In genomic region chr3:82800470-82800843, GRCm38 (mm10) we compare ENCODE assay signal across 23 mouse cellular contexts.
A peak's percentile ranks its signal among the peaks of the same experiment; 100 is the strongest.
DNase-seq lines count a peak whose midpoint lies in the region; ATAC-seq lines count a peak whose summit lies in the region.
"Had no signal": no experiment of that assay in that cellular context is flagged by ENCODE, and none has a peak within 500 bp of the region (broad histone marks: within the 10 kb centered on the region; RNA-seq: fewer than 3 reads in every experiment).

No protein-coding gene starts in this region.

- no peak for DNase-seq in frontal cortex, postnatal 10 days (ENCODE audit: low spot score in 2 of 2)
- peak; percentile 47 for DNase-seq in 416B (ENCODE audit: low read depth)
- DNase-seq in embryo, embryonic 11 days: no peak
- DNase-seq: adrenal gland, adult 2 months; adrenal gland, postnatal 14 days; gastrocnemius, postnatal 36 days; heart, adult 18-20 months; heart, postnatal 14 days; heart, postnatal 4 days had no signal

- H3K4me3 ChIP-seq in forebrain, embryonic 12.5 days (replicated peaks): no peak overlapping the region
- H3K4me3 ChIP-seq: embryonic facial prominence, embryonic 10.5 days; embryonic facial prominence, embryonic 13.5 days; erythroblast, embryonic 14.5 days; forebrain, embryonic 13.5 days; heart, embryonic 13.5 days; hindbrain, embryonic 12.5 days; hindbrain, embryonic 15.5 days had no signal

- H3K36me3 ChIP-seq in forebrain, embryonic 12.5 days (replicated peaks): no peaks in the 10 kb centered on the region
- H3K36me3 ChIP-seq: embryonic facial prominence, embryonic 10.5 days; embryonic facial prominence, embryonic 13.5 days; heart, embryonic 13.5 days; hindbrain, embryonic 12.5 days; hindbrain, embryonic 15.5 days had no signal

- H3K4me1 ChIP-seq in forebrain, embryonic 12.5 days: no peaks in the 10 kb centered on the region
- H3K4me1 ChIP-seq: embryonic facial prominence, embryonic 10.5 days; embryonic facial prominence, embryonic 13.5 days; forebrain, embryonic 13.5 days; heart, embryonic 13.5 days; hindbrain, embryonic 12.5 days; hindbrain, embryonic 15.5 days had no signal

- peak; percentile 62 for ATAC-seq in frontal cortex, adult (ENCODE audit: low TSS enrichment)
- peak; percentile 87 for ATAC-seq in granulocyte monocyte progenitor cell, adult 5-6 weeks (replicated peaks; ENCODE audit: poor library complexity, severe bottlenecking)
- peak; percentile 87 for ATAC-seq in megakaryocyte progenitor cell, adult 5-6 weeks (replicated peaks; ENCODE audit: poor library complexity)
- ATAC-seq in forebrain, embryonic 12.5 days (ENCODE audit: low FRiP score): no peak
- ATAC-seq: CD4-positive, CD25-positive, alpha-beta regulatory T cell, adult 4 months; forebrain, embryonic 13.5 days; forebrain, embryonic 16.5 days; intestine, postnatal 0 days had no signal

- no peaks in the 10 kb centered on the region for H3K27me3 ChIP-seq in forebrain, embryonic 12.5 days
- H3K27me3 ChIP-seq: embryonic facial prominence, embryonic 13.5 days; forebrain, embryonic 13.5 days; heart, embryonic 13.5 days; hindbrain, embryonic 12.5 days; hindbrain, embryonic 15.5 days had no signal

- H3K9me3 ChIP-seq in forebrain, embryonic 12.5 days: no peaks in the 10 kb centered on the region
- H3K9me3 ChIP-seq: embryonic facial prominence, embryonic 10.5 days; embryonic facial prominence, embryonic 13.5 days; forebrain, embryonic 13.5 days; heart, embryonic 13.5 days; hindbrain, embryonic 12.5 days; hindbrain, embryonic 15.5 days had no signal

- H3K27ac ChIP-seq in forebrain, embryonic 12.5 days: no peak overlapping the region
- H3K27ac ChIP-seq: embryonic facial prominence, embryonic 10.5 days; embryonic facial prominence, embryonic 13.5 days; forebrain, embryonic 13.5 days; heart, embryonic 13.5 days; hindbrain, embryonic 12.5 days; hindbrain, embryonic 15.5 days had no signal

- no peak overlapping the region for H3K9ac ChIP-seq in forebrain, embryonic 12.5 days
- H3K9ac ChIP-seq: embryonic facial prominence, embryonic 13.5 days; forebrain, embryonic 13.5 days; heart, embryonic 13.5 days; hindbrain, embryonic 12.5 days; hindbrain, embryonic 15.5 days had no signal

- WGBS in forebrain, embryonic 12.5 days: 92% methylated on average over 3 of the region's 3 CpGs

- no peak overlapping the region for H3K4me2 ChIP-seq in forebrain, embryonic 12.5 days
- H3K4me2 ChIP-seq: embryonic facial prominence, embryonic 13.5 days; forebrain, embryonic 13.5 days; heart, embryonic 13.5 days; hindbrain, embryonic 12.5 days; hindbrain, embryonic 15.5 days had no signal
